ENCODE assay signal across 7 mouse cellular contexts in the genomic region with DNA sequence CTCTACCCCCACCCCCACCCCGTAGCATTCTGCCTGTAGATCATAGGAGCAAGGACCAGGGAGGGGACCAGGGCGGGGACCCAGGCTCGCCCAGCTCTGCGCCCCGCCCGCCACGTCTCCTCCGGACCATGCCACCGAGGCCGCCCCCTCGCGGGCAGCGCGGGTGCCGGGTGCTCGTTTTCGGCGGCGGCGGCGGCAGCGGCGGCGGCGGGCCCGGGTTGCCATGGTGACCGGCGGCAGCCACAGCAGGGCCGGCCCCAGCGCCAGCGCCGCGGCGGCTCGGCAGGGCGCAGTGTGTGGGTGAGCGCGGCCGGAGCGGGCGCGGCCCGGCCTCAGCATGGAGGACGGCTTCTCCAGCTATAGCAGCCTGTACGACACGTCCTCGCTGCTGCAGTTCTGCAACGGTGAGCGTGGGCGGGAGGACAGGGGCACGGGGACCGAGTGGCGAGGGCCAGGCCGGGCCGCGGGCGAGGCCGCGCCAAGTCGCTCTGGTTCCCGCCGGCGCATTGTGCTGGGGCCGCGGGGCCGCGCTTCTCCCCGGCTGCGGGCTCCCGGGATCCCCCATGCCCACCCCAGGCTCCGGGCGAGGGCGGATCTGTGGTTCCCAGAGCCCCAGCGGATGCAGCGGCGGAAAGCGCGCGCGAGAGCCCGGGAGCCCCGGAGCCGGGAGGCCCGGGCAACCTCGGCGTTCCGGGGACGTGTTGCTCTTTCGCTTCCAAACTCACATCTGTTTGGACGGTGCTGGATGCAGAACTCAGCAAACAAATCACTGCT. TPM values are rescaled to one million over a fixed set of nuclear protein-coding genes. Genes with fewer than 3 reads are reported as not detected.
DNase-seq lines count a peak whose midpoint lies in the region; ATAC-seq and TF ChIP-seq lines count a peak whose summit lies in the region.

No protein-coding gene starts in this region.

- H3K4me2 ChIP-seq in midbrain, embryonic 12.5 days (replicated peaks) = peak overlapping the region; percentile 70

- no peak for TF ChIP-seq CTCF in spleen, adult 2 months (IDR thresholded peaks at IDR 0.05; ENCODE audit: extremely low read depth, insufficient read depth, insufficient read length, insufficient replicate concordance)

- peak overlapping the region; percentile 94 for H3K4me3 ChIP-seq in limb, embryonic 10.5 days
- H3K4me3 ChIP-seq in midbrain, embryonic 12.5 days = peak overlapping the region; percentile 87
- H3K4me3 ChIP-seq in spleen, adult 2 months (ENCODE audit: extremely low read depth, insufficient read depth, insufficient read length) = peak overlapping the region; percentile 48

- peak; percentile 95 for DNase-seq in adrenal gland, postnatal 25 days
- DNase-seq in embryo, embryonic 9.5 days (ENCODE audit: extremely low spot score) = peak; percentile 95
- peak; percentile 89 to 93 for DNase-seq in heart, adult 18-20 months
- DNase-seq in kidney, adult 18-20 months = peak; percentile 91
- peak; percentile 95 for DNase-seq in limb, embryonic 10.5 days (ENCODE audit: low spot score)
- peak in 1 of 2 experiments; percentile 26 for DNase-seq in spleen, adult 2 months (ENCODE audit: low read depth in 1 of 2, low spot score in 2 of 2)

- H3K27me3 ChIP-seq in limb, embryonic 10.5 days (ENCODE audit: low read depth, poor library complexity, severe bottlenecking) = peaks cover 12% of the 10 kb centered on the region
- H3K27me3 ChIP-seq in midbrain, embryonic 12.5 days = peaks cover 18% of the 10 kb centered on the region; the same call in 1 of the 2 replicates
- peaks cover 8% of the 10 kb centered on the region for H3K27me3 ChIP-seq in spleen, adult 2 months (ENCODE audit: control insufficient read depth, insufficient read depth, low read length)

- peak; percentile 95 for ATAC-seq in midbrain, embryonic 12.5 days (ENCODE audit: low FRiP score, low read depth)

- H3K36me3 ChIP-seq in limb, embryonic 10.5 days = no peaks in the 10 kb centered on the region
- no peaks in the 10 kb centered on the region for H3K36me3 ChIP-seq in midbrain, embryonic 12.5 days
- no peaks in the 10 kb centered on the region for H3K36me3 ChIP-seq in spleen, adult 2 months (ENCODE audit: control insufficient read depth, insufficient read depth, low read length)

- H3K27ac ChIP-seq in limb, embryonic 10.5 days = peak overlapping the region; percentile 96
- H3K27ac ChIP-seq in midbrain, embryonic 12.5 days (replicated peaks) = peak overlapping the region; percentile 97
- H3K27ac ChIP-seq in spleen, adult 2 months (ENCODE audit: insufficient read depth, low read length) = no peak overlapping the region

- H3K9ac ChIP-seq in midbrain, embryonic 12.5 days (replicated peaks) = peak overlapping the region; percentile 91

- WGBS in limb, embryonic 10.5 days = under 1% methylated on average over 90 of the region's 90 CpGs
- under 1% methylated on average over 78 of the region's 90 CpGs for WGBS in midbrain, embryonic 12.5 days
- under 1% methylated on average over 86 of the region's 90 CpGs for WGBS in spleen, adult 2 months

- TF ChIP-seq POLR2A in spleen, adult 2 months (IDR thresholded peaks at IDR 0.05; ENCODE audit: low read depth, low read length) = no peak

- H3K9me3 ChIP-seq in limb, embryonic 10.5 days (replicated peaks) = no peaks in the 10 kb centered on the region
- no peaks in the 10 kb centered on the region for H3K9me3 ChIP-seq in midbrain, embryonic 12.5 days

- H3K4me1 ChIP-seq in limb, embryonic 10.5 days = peaks cover 32% of the 10 kb centered on the region
- peaks cover 32% of the 10 kb centered on the region for H3K4me1 ChIP-seq in midbrain, embryonic 12.5 days
- peaks cover 2% of the 10 kb centered on the region; the same call in 1 of the 2 replicates for H3K4me1 ChIP-seq in spleen, adult 2 months (ENCODE audit: control insufficient read depth, insufficient read depth, insufficient read length)

RNA-seq across cellular contexts. Expression of a gene that starts 52.3 kb away (rescaled TPM):
- total RNA-seq in adrenal gland, postnatal 25 days (2021) = 15.5 and 20.6 TPM in 2 replicates
- 10 to 100 TPM; 81.3 to 95.3 TPM for total RNA-seq in heart, adult 18-20 months (2021)
- polyA plus RNA-seq in limb, embryonic 10.5 days (2016; fragmentation: Nextera tagmentation; extraction: Ambion mirVana) = 47.1 and 64.7 TPM in 2 replicates
- 89.4 and 93.0 TPM in 2 replicates for polyA plus RNA-seq in midbrain, embryonic 12.5 days (2016; fragmentation: Nextera tagmentation; extraction: Ambion mirVana)
- polyA plus RNA-seq in spleen, adult 2 months (2012; rRNA removed) = 9.3 and 10.2 TPM in 2 replicates
